Mouse (Mus musculus): ENCODE measurements at regions not wholly inside any gene's neighbourhood (a gene's known extent, or its start where the extent isn't known, plus 50 kb on each side); places are given as distances from the start of the nearest gene placed in this dataset.

GRCm38 (mm10) chr14:46566681-46567410 is 176.4 kb upstream of the Bmp4 start:
- TF ChIP-seq POLR2A (IDR thresholded peaks at IDR 0.05; ENCODE audit: borderline replicate concordance, extremely low read depth, insufficient read depth, insufficient read length), result no peak
- DNase-seq (ENCODE audit: low spot score) (no peak), ATAC-seq (ENCODE audit: low FRiP score, low read depth) (0 out of 2 replicates have a peak, but pooled peaks have one; percentile 34)

GRCm38 (mm10) chr14:46564998-46565397 is 174.5 kb upstream of the Bmp4 start:
- Histone ChIP-seq H3K4me2 (replicated peaks; ENCODE audit: low read depth, low read length, severe bottlenecking) (no peak overlapping the region), H3K9ac (ENCODE audit: low read depth, low read length, severe bottlenecking) (no peak overlapping the region), H3K4me1 (ENCODE audit: control insufficient read depth, insufficient read depth, low read length) (peaks cover 9% of the 10 kb centered on the region), H3K27ac (replicated peaks; ENCODE audit: low read depth, low read length) (no peak overlapping the region), H3K4me3 (replicated peaks; ENCODE audit: low read length) (no peak overlapping the region), H3K36me3 (ENCODE audit: control insufficient read depth, insufficient read depth, low read length) (no peaks in the 10 kb centered on the region), H3K27me3 (ENCODE audit: control insufficient read depth, insufficient read depth, low read length) (no peaks in the 10 kb centered on the region), H3K9me3 (ENCODE audit: control insufficient read depth, low read length) (no peaks in the 10 kb centered on the region)
- peak; percentile 63 for DNase-seq (ENCODE audit: low spot score)
- TF ChIP-seq POLR2A (IDR thresholded peaks at IDR 0.05; ENCODE audit: borderline replicate concordance, extremely low read depth, insufficient read depth, insufficient read length), result no peak
- WGBS, result 22% methylated on average over 3 of the region's 3 CpGs
- ATAC-seq (ENCODE audit: low FRiP score, low read depth), result no peak

More at GRCm38 (mm10) chr14:46566681-46567410, 176.4 kb upstream of the Bmp4 start:
- Histone ChIP-seq H3K4me3 (replicated peaks; ENCODE audit: low read length) (no peak overlapping the region), H3K27me3 (ENCODE audit: control insufficient read depth, insufficient read depth, low read length) (no peaks in the 10 kb centered on the region), H3K4me2 (replicated peaks; ENCODE audit: low read depth, low read length, severe bottlenecking) (no peak overlapping the region), H3K27ac (replicated peaks; ENCODE audit: low read depth, low read length) (no peak overlapping the region), H3K4me1 (ENCODE audit: control insufficient read depth, insufficient read depth, low read length) (peaks cover 14% of the 10 kb centered on the region), H3K9me3 (ENCODE audit: control insufficient read depth, low read length) (no peaks in the 10 kb centered on the region), H3K36me3 (ENCODE audit: control insufficient read depth, insufficient read depth, low read length) (no peaks in the 10 kb centered on the region), H3K9ac (ENCODE audit: low read depth, low read length, severe bottlenecking) (no peak overlapping the region)
- WGBS, result 10% methylated on average over 9 of the region's 9 CpGs

DNA sequence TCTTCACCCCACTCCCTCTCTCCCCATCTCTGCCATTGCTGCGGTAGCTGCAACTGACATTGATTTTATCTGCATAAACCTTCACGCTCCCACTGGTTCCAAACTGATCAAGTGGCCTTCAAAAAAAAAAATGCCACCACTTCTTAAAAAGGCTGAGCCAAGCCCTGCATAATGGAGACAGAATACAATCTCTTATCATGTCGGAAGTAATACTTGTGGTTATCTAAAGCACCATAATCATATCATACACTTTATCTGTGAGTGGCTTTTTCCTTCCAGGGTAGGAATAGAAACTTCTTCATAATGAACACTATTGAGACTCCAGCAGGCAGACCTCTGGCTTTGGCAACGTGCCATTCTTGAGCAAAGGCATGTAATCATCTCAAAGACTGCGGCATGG is 171.5 kb upstream of the Bmp4 start:
- H3K4me3 ChIP-seq (replicated peaks; ENCODE audit: low read length), result no peak overlapping the region
- H3K9ac ChIP-seq (ENCODE audit: low read depth, low read length, severe bottlenecking), result no peak overlapping the region
- ATAC-seq (ENCODE audit: low FRiP score, low read depth) (no peak), DNase-seq (ENCODE audit: low spot score) (no peak)
- H3K9me3 ChIP-seq (ENCODE audit: control insufficient read depth, low read length), result no peaks in the 10 kb centered on the region
- WGBS, result 85% methylated on average over 5 of the region's 5 CpGs
- TF ChIP-seq POLR2A (IDR thresholded peaks at IDR 0.05; ENCODE audit: borderline replicate concordance, extremely low read depth, insufficient read depth, insufficient read length), result no peak
- H3K27me3 ChIP-seq (ENCODE audit: control insufficient read depth, insufficient read depth, low read length), result no peaks in the 10 kb centered on the region
- H3K27ac ChIP-seq (replicated peaks; ENCODE audit: low read depth, low read length), result no peak overlapping the region
- no peaks in the 10 kb centered on the region for H3K36me3 ChIP-seq (ENCODE audit: control insufficient read depth, insufficient read depth, low read length)
- no peaks in the 10 kb centered on the region; the same call in none of the 2 replicates for H3K4me1 ChIP-seq (ENCODE audit: control insufficient read depth, insufficient read depth, low read length)
- H3K4me2 ChIP-seq (replicated peaks; ENCODE audit: low read depth, low read length, severe bottlenecking), result no peak overlapping the region

DNA sequence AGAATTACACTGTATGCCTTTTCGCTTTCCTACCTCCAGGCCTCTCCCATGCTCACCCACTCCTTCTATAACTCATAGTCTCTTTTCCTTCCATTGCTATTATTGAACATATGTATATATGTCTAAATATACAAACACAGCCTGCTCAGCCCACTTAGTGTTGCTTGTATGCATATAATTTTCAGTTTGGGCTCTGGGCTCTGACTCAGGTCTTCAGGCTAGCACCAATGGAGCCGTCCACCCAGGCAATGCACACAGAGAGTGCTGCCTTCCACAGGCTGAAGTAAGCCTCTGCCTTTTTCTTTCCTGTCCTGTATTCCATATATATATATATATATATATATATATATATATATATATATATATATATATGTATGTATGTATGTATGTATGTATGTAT is 162.8 kb upstream of the Bmp4 start:
- ATAC-seq (ENCODE audit: low FRiP score, low read depth), result no peak
- no peak for DNase-seq (ENCODE audit: low spot score)
- H3K27me3 ChIP-seq (ENCODE audit: control insufficient read depth, insufficient read depth, low read length), result no peaks in the 10 kb centered on the region
- WGBS, result 96% methylated on average over 2 of the region's 2 CpGs
- H3K4me3 ChIP-seq (replicated peaks; ENCODE audit: low read length), result no peak overlapping the region
- H3K4me1 ChIP-seq (ENCODE audit: control insufficient read depth, insufficient read depth, low read length), result no peaks in the 10 kb centered on the region
- H3K36me3 ChIP-seq (ENCODE audit: control insufficient read depth, insufficient read depth, low read length), result no peaks in the 10 kb centered on the region
- H3K9ac ChIP-seq (ENCODE audit: low read depth, low read length, severe bottlenecking), result no peak overlapping the region
- no peak overlapping the region for H3K4me2 ChIP-seq (replicated peaks; ENCODE audit: low read depth, low read length, severe bottlenecking)
- no peaks in the 10 kb centered on the region for H3K9me3 ChIP-seq (ENCODE audit: control insufficient read depth, low read length)
- H3K27ac ChIP-seq (replicated peaks; ENCODE audit: low read depth, low read length), result no peak overlapping the region
- no peak for TF ChIP-seq POLR2A (IDR thresholded peaks at IDR 0.05; ENCODE audit: borderline replicate concordance, extremely low read depth, insufficient read depth, insufficient read length)

- 42% methylated on average over 6 of the region's 6 CpGs for WGBS
- ATAC-seq (ENCODE audit: low FRiP score, low read depth), result no peak
- Histone ChIP-seq H3K9me3 (ENCODE audit: control insufficient read depth, low read length) (no peaks in the 10 kb centered on the region), H3K27me3 (ENCODE audit: control insufficient read depth, insufficient read depth, low read length) (no peaks in the 10 kb centered on the region), H3K9ac (ENCODE audit: low read depth, low read length, severe bottlenecking) (no peak overlapping the region), H3K4me1 (ENCODE audit: control insufficient read depth, insufficient read depth, low read length) (no peaks in the 10 kb centered on the region), H3K27ac (replicated peaks; ENCODE audit: low read depth, low read length) (no peak overlapping the region), H3K4me2 (replicated peaks; ENCODE audit: low read depth, low read length, severe bottlenecking) (no peak overlapping the region), H3K4me3 (replicated peaks; ENCODE audit: low read length) (no peak overlapping the region), H3K36me3 (ENCODE audit: control insufficient read depth, insufficient read depth, low read length) (no peaks in the 10 kb centered on the region)
- no peak for DNase-seq (ENCODE audit: low spot score)
- TF ChIP-seq POLR2A (IDR thresholded peaks at IDR 0.05; ENCODE audit: borderline replicate concordance, extremely low read depth, insufficient read depth, insufficient read length), result no peak
Observed at GRCm38 (mm10) chr14:46546146-46546545, 155.7 kb upstream of the Bmp4 start.
